Mouse (Mus musculus): ENCODE measurements at regions not wholly inside any gene's neighbourhood (a gene's known extent, or its start where the extent isn't known, plus 50 kb on each side); places are given as distances from the start of the nearest gene placed in this dataset.

DNA sequence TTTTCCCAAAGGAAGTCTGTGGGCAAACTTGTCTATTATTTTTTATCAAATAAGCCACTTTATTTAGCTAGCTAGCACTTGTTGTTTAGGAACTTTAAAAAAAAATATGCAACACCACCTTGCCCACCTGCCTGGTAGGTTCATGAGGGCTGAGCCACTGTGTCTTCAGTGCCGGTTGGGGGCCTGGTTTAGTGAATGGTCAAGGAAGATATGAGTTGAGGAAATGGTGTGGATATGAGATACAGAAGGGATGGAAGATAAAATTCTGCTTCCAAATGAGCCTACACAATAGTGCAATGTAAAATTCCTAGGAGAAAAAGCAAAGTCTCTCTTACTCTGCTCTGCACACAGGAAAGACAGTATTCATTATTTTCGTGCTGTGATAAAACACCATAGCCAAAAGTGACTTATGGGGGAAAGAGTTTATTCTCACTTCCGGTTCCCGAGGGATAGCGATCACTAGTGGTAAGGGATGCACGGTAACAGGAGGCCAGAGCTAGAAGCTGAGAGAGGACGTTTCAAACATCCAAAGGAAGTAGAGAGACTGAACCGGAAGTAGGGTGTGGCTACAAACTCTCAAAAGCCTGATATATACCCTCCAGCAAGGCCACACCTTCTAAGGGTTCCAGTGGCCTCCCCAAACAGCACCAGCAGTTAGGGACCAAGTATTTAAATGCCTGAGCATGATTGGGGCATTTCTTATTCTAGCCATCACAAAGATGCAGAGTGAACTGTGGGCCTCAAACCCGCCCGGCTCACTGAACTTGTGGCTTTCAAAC, 53.7 kb upstream of the Dlg1 start:
- TF ChIP-seq CTCF (IDR thresholded peaks at IDR 0.05; ENCODE audit: low read depth) (no peak), EP300 (IDR thresholded peaks at IDR 0.05; ENCODE audit: low read depth) (no peak)
